Mouse (Mus musculus): ENCODE results near the gene Gdf10. TPM values are rescaled to one million over a fixed set of nuclear protein-coding genes. Genes with fewer than 3 reads are reported as not detected.

Gdf10 gene
- polyA plus RNA-seq, 1 experiment from 2014 or later = 3.1 TPM

DNA sequence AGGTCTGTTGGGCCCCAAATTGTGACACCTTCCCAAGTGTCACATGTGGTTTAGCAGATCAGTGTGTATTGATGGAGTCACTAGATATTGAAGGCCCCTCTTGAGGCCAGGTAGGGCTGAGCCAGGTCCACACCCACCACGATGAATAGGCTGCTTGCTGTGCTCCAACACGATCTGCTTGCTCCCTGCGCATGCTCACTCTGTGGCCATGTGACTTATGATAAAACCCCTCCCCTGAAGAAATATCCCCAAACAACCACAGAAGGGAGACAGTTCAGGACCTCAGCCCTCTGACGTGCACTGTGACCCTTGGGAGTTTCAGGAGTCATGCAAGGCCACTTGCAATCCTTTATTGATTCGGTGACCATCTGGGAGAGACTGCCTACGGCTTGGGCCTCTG lies 22.7 kb downstream of the Gdf10 start:
- ATAC-seq (replicated peaks) = no peak

DNA sequence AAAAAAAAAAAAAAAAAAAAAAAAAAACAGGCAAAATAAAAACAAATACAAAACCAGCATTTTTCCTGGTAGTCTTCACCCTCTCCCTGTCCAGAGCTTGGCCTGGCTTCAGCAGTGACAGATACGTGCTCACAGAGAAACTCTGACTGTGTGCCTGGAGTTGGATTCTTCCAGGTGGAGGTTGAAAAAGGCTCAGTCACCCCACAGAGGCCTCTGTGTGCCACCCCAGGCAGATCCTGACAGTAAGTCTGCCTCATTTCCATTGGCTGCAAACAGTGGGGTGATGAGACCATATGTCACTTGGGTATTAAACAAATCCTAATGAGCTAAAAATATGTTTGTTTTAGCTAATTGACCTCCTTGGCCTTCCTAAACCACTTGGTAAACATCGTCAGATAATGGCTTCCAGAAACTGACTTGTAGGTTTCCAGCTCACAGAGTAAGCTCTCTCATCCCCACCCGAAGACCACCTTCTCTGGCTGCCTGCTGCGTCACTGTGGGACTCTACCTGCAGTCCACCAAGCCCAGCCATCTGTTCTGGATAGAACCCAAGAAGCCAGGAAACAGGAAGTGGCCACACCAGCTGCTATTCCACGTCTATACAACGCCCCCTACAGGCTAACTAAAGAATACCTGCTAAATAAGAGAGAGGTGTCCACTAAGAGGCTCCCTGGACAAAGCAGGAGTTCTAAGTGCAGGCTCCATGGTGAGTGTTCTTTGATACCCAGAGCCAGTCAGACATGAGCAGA lies 29.0 kb downstream of the Gdf10 start:
- H3K27ac ChIP-seq (replicated peaks) = no peak overlapping the region
- H3K9me3 ChIP-seq = no peaks in the 10 kb centered on the region
- no peaks in the 10 kb centered on the region for H3K36me3 ChIP-seq
- H3K4me1 ChIP-seq = no peaks in the 10 kb centered on the region
- no peaks in the 10 kb centered on the region for H3K27me3 ChIP-seq
- no peak overlapping the region for H3K4me2 ChIP-seq (replicated peaks)
- no peak for ATAC-seq (replicated peaks)
- no peak overlapping the region for H3K4me3 ChIP-seq
- H3K9ac ChIP-seq (replicated peaks) = no peak overlapping the region
- WGBS = 68% methylated on average over 6 of the region's 6 CpGs

More for the DNA sequence above, 22.7 kb downstream of the Gdf10 start:
- Histone ChIP-seq H3K27ac (replicated peaks) (no peak overlapping the region), H3K9me3 (no peaks in the 10 kb centered on the region), H3K36me3 (no peaks in the 10 kb centered on the region), H3K27me3 (no peaks in the 10 kb centered on the region), H3K4me1 (no peaks in the 10 kb centered on the region), H3K4me2 (replicated peaks) (no peak overlapping the region), H3K9ac (replicated peaks) (no peak overlapping the region), H3K4me3 (no peak overlapping the region)
- 88% methylated on average over 6 of the region's 6 CpGs for WGBS

GRCm38 (mm10) chr14:33953761-33954160 lies 30.4 kb downstream of the Gdf10 start, which contains the start of gene Rbp3:
Gene Rbp3 (plus strand): TSS chr14:33954003.
- Histone ChIP-seq H3K9me3 (no peaks in the 10 kb centered on the region), H3K4me1 (no peaks in the 10 kb centered on the region), H3K27me3 (no peaks in the 10 kb centered on the region), H3K4me3 (no peak within 1 kb of the TSS), H3K36me3 (no peaks in the 10 kb centered on the region), H3K4me2 (replicated peaks) (no peak within 1 kb of the TSS), H3K27ac (replicated peaks) (no peak within 1 kb of the TSS), H3K9ac (replicated peaks) (no peak within 1 kb of the TSS)
- 82% methylated on average over 5 of the region's 5 CpGs for WGBS
- ATAC-seq (replicated peaks) = no peak

DNA sequence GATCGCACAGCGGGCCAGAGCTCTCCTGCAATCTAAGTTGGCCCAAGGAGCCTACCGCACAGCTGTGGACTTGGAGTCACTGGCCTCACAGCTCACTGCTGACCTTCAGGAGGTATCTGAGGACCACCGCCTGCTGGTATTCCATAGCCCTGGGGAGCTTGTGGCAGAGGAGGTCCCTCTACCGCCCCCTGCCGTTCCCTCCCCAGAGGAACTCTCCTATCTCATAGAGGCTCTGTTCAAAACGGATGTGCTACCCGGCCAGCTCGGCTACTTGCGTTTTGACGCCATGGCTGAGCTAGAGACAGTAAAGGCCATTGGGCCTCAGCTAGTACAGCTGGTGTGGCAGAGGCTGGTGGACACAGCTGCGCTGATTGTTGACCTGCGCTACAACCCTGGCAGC lies 32.7 kb downstream of the Gdf10 start:
- Histone ChIP-seq H3K9me3 (no peaks in the 10 kb centered on the region), H3K4me1 (no peaks in the 10 kb centered on the region), H3K9ac (replicated peaks) (no peak overlapping the region), H3K36me3 (no peaks in the 10 kb centered on the region), H3K27ac (replicated peaks) (no peak overlapping the region), H3K27me3 (no peaks in the 10 kb centered on the region), H3K4me3 (no peak overlapping the region), H3K4me2 (replicated peaks) (no peak overlapping the region)
- no peak for ATAC-seq (replicated peaks)
- 83% methylated on average over 13 of the region's 13 CpGs for WGBS

GRCm38 (mm10) chr14:33958186-33958585 lies 34.8 kb downstream of the Gdf10 start:
- H3K4me1 ChIP-seq = no peaks in the 10 kb centered on the region
- no peaks in the 10 kb centered on the region for H3K9me3 ChIP-seq
- H3K4me3 ChIP-seq = no peak overlapping the region
- 89% methylated on average over 4 of the region's 4 CpGs for WGBS
- H3K27ac ChIP-seq (replicated peaks) = no peak overlapping the region
- H3K9ac ChIP-seq (replicated peaks) = no peak overlapping the region
- no peaks in the 10 kb centered on the region for H3K36me3 ChIP-seq
- no peak overlapping the region for H3K4me2 ChIP-seq (replicated peaks)
- no peak for ATAC-seq (replicated peaks)
- H3K27me3 ChIP-seq = no peaks in the 10 kb centered on the region

DNA sequence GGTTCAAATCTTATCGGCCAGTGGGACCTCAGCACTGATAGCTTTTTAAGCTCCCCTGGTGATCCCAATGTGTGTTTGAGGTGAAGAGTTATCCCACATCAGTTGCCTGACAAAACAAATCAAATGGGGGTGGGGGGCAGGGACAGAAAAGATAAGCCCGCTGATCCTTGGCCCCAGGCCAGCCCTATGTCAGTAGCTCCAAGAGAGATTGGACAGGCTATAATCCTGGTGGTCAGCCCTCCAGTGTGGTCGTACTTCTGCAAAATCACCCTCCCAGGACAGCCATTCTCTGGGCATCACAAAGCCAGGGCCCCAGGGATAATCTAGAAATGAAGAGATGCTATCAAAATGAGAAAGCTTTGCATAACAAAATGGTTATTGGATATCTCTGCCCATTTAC lies 35.5 kb downstream of the Gdf10 start:
- WGBS = 68% methylated on average over 3 of the region's 3 CpGs
- no peak for ATAC-seq (replicated peaks)
- H3K4me1 ChIP-seq = no peaks in the 10 kb centered on the region
- no peaks in the 10 kb centered on the region for H3K36me3 ChIP-seq
- H3K9ac ChIP-seq (replicated peaks) = no peak overlapping the region
- H3K9me3 ChIP-seq = no peaks in the 10 kb centered on the region
- H3K4me2 ChIP-seq (replicated peaks) = no peak overlapping the region
- H3K4me3 ChIP-seq = no peak overlapping the region
- no peaks in the 10 kb centered on the region for H3K27me3 ChIP-seq
- H3K27ac ChIP-seq (replicated peaks) = no peak overlapping the region

- 13% methylated on average over 9 of the region's 9 CpGs for WGBS
- no peaks in the 10 kb centered on the region for H3K27me3 ChIP-seq
- no peak overlapping the region for H3K9ac ChIP-seq (replicated peaks)
- H3K4me1 ChIP-seq = no peaks in the 10 kb centered on the region
- no peaks in the 10 kb centered on the region for H3K9me3 ChIP-seq
- H3K4me2 ChIP-seq (replicated peaks) = no peak overlapping the region
- ATAC-seq (replicated peaks) = no peak
- H3K4me3 ChIP-seq = no peak overlapping the region
- H3K27ac ChIP-seq (replicated peaks) = no peak overlapping the region
- H3K36me3 ChIP-seq = no peaks in the 10 kb centered on the region
Measured at GRCm38 (mm10) chr14:33959341-33959740, 36.0 kb downstream of the Gdf10 start.

GRCm38 (mm10) chr14:33965675-33966074 lies 42.3 kb downstream of the Gdf10 start:
- Histone ChIP-seq H3K27me3 (no peaks in the 10 kb centered on the region), H3K4me3 (no peak overlapping the region), H3K9ac (replicated peaks) (no peak overlapping the region), H3K4me1 (no peaks in the 10 kb centered on the region), H3K4me2 (replicated peaks) (no peak overlapping the region), H3K27ac (replicated peaks) (no peak overlapping the region), H3K36me3 (no peaks in the 10 kb centered on the region), H3K9me3 (no peaks in the 10 kb centered on the region)
- no peak for ATAC-seq (replicated peaks)
- 70% methylated on average over 7 of the region's 7 CpGs for WGBS

DNA sequence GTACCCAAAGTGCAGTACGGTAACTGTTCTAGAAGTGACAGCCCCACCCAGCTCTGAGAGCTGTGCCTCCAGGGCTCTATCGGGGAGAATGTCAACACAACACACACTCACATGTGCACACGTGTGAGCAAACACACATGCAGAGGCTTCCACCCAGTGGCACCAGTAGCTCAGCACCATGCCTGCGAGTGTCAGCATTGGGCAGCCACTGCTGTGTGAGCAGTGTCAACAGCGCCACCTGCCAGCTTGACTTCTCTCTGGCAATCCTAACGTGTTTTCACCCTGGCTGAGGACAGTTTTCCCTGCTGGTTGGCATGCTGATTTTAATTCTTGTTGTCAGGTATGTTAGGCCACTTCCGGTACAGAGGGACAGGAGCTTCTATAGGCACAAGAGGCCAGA lies 49.3 kb downstream of the Gdf10 start:
- no peaks in the 10 kb centered on the region for H3K36me3 ChIP-seq
- H3K9me3 ChIP-seq = no peaks in the 10 kb centered on the region
- H3K4me2 ChIP-seq (replicated peaks) = no peak overlapping the region
- H3K27ac ChIP-seq (replicated peaks) = no peak overlapping the region
- ATAC-seq (replicated peaks) = no peak
- H3K9ac ChIP-seq (replicated peaks) = no peak overlapping the region
- H3K27me3 ChIP-seq = no peaks in the 10 kb centered on the region
- 52% methylated on average over 7 of the region's 7 CpGs for WGBS
- no peak overlapping the region for H3K4me3 ChIP-seq
- no peaks in the 10 kb centered on the region for H3K4me1 ChIP-seq

DNA sequence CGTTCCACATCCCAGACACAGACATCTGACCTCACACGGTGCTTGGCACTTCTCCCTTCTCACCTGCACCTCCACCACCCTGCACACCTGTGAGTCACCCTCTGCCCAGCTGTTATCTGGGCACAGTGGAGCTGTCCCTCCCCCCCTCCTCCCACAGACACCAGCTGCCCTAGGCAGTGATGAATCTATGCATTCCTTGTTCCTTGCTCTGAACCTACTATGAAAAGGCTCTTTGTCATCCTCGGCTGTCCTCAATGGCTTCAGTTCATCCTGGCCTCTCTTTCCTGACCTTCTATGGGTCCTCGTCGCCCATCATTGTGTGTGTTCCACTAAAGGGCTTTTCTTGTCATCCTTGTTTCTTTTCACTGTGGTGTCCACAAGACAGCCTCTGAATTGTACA lies 51.4 kb downstream of the Gdf10 start:
- 66% methylated on average over 5 of the region's 5 CpGs for WGBS
- Histone ChIP-seq H3K27ac (replicated peaks) (no peak overlapping the region), H3K9ac (replicated peaks) (no peak overlapping the region), H3K36me3 (no peaks in the 10 kb centered on the region), H3K27me3 (0 out of 2 replicates have a peak, but pooled peaks cover 3% of the 10 kb centered on the region), H3K4me3 (no peak overlapping the region), H3K4me2 (replicated peaks) (no peak overlapping the region), H3K9me3 (no peaks in the 10 kb centered on the region), H3K4me1 (peaks cover 8% of the 10 kb centered on the region)
- ATAC-seq (replicated peaks) = no peak

GRCm38 (mm10) chr14:33977748-33978147 lies 54.4 kb downstream of the Gdf10 start:
- 41% methylated on average over 7 of the region's 7 CpGs for WGBS
- Histone ChIP-seq H3K4me2 (replicated peaks) (no peak overlapping the region), H3K4me1 (peaks cover 8% of the 10 kb centered on the region), H3K4me3 (no peak overlapping the region), H3K9me3 (no peaks in the 10 kb centered on the region), H3K27ac (replicated peaks) (no peak overlapping the region), H3K27me3 (0 out of 2 replicates have a peak, but pooled peaks cover 3% of the 10 kb centered on the region), H3K36me3 (no peaks in the 10 kb centered on the region), H3K9ac (replicated peaks) (no peak overlapping the region)
- no peak for ATAC-seq (replicated peaks)

- 0 out of 2 replicates have a peak, but pooled peaks cover 3% of the 10 kb centered on the region for H3K27me3 ChIP-seq
- H3K4me1 ChIP-seq = peaks cover 8% of the 10 kb centered on the region
- H3K4me3 ChIP-seq = peak within 1 kb of the TSS; percentile 40
- peak within 1 kb of the TSS; percentile 32 for H3K9ac ChIP-seq (replicated peaks)
- H3K9me3 ChIP-seq = no peaks in the 10 kb centered on the region
- ATAC-seq (replicated peaks) = 0 out of 2 replicates have a peak, but pooled peaks have one; percentile 55
- peak within 1 kb of the TSS; percentile 77 for H3K4me2 ChIP-seq (replicated peaks)
- 2% methylated on average over 25 of the region's 25 CpGs for WGBS
- no peak within 1 kb of the TSS for H3K27ac ChIP-seq (replicated peaks)
- H3K36me3 ChIP-seq = no peaks in the 10 kb centered on the region
Measured at GRCm38 (mm10) chr14:33978604-33979059, 55.2 kb downstream of the Gdf10 start, which contains the start of gene Zfp488. Gene Zfp488 (minus strand): TSS chr14:33978764.

All from forebrain, embryonic 15.5 days (tissue).